Mouse (Mus musculus): Measurements from ENCODE around the gene Olfr1381.
"Not testable (repeated sequence)": the region's sequence is repeated elsewhere in the genome, so short reads cannot be mapped to it uniquely, and the experiment has no call there.

The Olfr1381 gene

GRCm38 (mm10) chr11:49543149-49543548, at the start of gene Olfr1381:
Gene Olfr1381, plus strand, starts transcription at chr11:49543449.
- not testable (repeated sequence) for DNase-seq

GRCm38 (mm10) chr11:49518086-49518485, 25.2 kb upstream of the Olfr1381 start:
- no peak for DNase-seq

- DNase-seq, result no peak
These were observed 23.9 kb upstream of the Olfr1381 start, which contains the start of gene Olfr1383 for GRCm38 (mm10) chr11:49519348-49519747. Gene Olfr1383, plus strand, starts transcription at chr11:49519648.

- DNase-seq, result no peak
These were observed 15.3 kb upstream of the Olfr1381 start, which contains the start of gene Olfr1382 for GRCm38 (mm10) chr11:49527947-49528346. Gene Olfr1382, plus strand, starts transcription at chr11:49528247.

- no peak for DNase-seq
These were observed 10.5 kb upstream of the Olfr1381 start for GRCm38 (mm10) chr11:49532761-49533160.

GRCm38 (mm10) chr11:49536631-49537030, 6.6 kb upstream of the Olfr1381 start:
- not testable (repeated sequence) for DNase-seq

GRCm38 (mm10) chr11:49554033-49554432, 10.8 kb downstream of the Olfr1381 start:
- not testable (repeated sequence) for DNase-seq

GRCm38 (mm10) chr11:49556578-49556977, 13.3 kb downstream of the Olfr1381 start, which contains the start of gene Olfr1380:
Gene Olfr1380, plus strand, starts transcription at chr11:49556878.
- DNase-seq, result not testable (repeated sequence)

GRCm38 (mm10) chr11:49575054-49575453, 31.8 kb downstream of the Olfr1381 start:
- not testable (repeated sequence) for DNase-seq

- not testable (repeated sequence) for DNase-seq
These were observed 37.2 kb downstream of the Olfr1381 start for GRCm38 (mm10) chr11:49580452-49580851.

- DNase-seq, result no peak
These were observed 47.0 kb downstream of the Olfr1381 start for GRCm38 (mm10) chr11:49590213-49590612.

GRCm38 (mm10) chr11:49597149-49597548, 53.9 kb downstream of the Olfr1381 start:
- DNase-seq, result not testable (repeated sequence)

Measured in liver (tissue).